Mouse (Mus musculus) thymus, postnatal 14 days (tissue): ENCODE measurements around the gene Ifitm5.
A peak's percentile ranks its signal among the peaks of the same experiment; 100 is the strongest.

Experiments used
- DNase-seq: peaks from one replicate; pipeline ENCODE4 v3.0.0; 2021

The Ifitm5 gene

GRCm38 (mm10) chr7:140939669-140940171 is 10.4 kb downstream of the Ifitm5 start:
- no peak for DNase-seq

DNA sequence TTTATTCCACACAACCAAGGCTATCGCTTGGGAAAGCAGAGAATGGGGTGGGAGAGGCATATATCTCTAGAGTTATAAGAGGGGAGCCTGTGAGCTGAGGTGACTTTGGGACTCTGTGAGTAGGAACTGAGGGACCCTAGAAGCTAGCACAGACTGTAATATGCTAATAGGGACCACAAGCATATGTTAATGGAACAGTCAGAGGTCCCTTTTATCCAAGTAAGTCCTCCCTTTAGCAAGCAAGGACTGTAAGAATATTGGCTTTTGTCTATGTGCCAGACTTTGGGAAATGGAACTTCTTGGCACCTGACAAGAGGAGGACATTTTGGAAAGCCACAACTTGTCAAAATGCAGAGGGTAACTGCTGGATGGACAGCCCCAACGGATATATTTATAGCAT is 11.2 kb downstream of the Ifitm5 start:
- no peak for DNase-seq

- DNase-seq, result peak; percentile 38
Measured at GRCm38 (mm10) chr7:140938436-140938835, 11.7 kb downstream of the Ifitm5 start.

DNA sequence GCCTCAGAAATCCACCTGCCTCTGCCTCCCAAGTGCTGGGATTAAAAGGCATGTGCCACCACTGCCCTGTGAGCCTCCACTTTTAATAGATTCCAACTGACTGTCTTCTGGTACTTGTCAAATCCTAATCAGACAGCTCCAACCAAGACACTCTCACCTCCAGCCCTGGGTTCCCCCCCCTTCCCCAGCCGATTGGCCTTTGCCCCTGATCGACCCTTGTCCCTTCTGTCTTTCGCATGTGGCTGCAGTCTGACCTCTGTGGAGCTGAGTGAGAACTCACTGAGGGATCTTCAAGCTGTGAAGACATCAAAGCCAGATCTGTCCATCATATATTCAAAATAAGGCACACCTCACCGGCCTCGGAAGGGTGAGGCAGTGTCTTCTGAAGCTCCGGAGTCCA is 22.9 kb downstream of the Ifitm5 start:
- DNase-seq, result no peak

GRCm38 (mm10) chr7:140923070-140923775 is 26.9 kb downstream of the Ifitm5 start:
- DNase-seq, result no peak

- no peak for DNase-seq
Measured at GRCm38 (mm10) chr7:140922398-140923069, 27.6 kb downstream of the Ifitm5 start.

DNA sequence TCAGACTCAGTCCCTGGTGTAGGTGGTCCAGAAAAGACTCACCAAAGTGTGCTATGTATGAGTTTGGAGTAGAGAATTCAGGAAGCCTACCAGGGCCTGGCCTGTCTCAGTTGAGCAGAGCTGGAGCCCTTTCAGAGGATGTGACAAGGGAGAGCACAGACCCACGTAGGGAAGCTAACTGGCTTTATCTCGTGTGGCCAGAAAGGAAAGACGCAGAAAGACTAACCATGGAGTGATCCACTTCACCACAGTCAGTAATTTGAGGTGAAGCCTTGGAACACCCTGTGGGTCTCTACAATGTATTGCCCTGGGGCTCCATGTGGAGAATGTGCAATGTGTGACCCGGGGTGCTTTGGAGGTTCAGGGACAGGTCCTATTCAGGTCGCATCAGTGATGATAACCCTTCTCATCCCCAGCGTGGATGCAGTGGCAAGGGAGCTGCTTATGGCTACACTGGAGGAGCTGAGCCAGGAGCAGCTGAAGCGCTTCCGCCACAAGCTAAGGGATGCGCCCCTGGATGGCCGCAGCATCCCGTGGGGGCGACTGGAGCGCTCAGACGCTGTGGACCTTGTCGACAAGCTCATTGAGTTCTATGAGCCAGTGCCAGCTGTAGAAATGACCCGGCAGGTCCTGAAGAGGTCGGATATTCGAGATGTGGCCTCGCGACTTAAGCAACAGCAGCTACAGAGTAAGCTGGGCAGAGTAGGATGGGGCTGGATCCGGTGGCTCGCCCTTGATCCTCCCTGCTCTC is 28.7 kb downstream of the Ifitm5 start:
- DNase-seq, result no peak

GRCm38 (mm10) chr7:140920418-140921029 is 29.6 kb downstream of the Ifitm5 start, which contains the start of gene Nlrp6:
TSS of gene Nlrp6 (plus strand) at chr7:140920902.
- no peak for DNase-seq

DNA sequence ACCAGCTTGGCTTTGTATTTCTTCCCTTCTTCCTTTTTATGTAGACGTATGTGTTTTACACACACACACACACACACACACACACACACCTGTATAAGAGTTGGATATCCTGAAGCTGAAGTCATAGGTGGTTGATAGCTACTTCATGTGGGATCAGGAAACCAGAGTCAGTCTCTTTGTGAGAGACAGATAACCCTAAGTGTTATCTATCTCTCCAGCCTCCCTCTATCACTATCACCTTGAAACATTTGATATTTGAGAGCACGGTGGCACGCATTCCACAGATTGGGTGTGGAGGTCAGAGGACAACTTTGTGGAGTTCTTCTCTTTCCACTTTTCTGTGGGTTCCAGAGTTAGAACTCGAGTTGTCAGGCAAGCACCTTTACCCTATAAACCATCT is 30.2 kb downstream of the Ifitm5 start:
- no peak for DNase-seq

DNA sequence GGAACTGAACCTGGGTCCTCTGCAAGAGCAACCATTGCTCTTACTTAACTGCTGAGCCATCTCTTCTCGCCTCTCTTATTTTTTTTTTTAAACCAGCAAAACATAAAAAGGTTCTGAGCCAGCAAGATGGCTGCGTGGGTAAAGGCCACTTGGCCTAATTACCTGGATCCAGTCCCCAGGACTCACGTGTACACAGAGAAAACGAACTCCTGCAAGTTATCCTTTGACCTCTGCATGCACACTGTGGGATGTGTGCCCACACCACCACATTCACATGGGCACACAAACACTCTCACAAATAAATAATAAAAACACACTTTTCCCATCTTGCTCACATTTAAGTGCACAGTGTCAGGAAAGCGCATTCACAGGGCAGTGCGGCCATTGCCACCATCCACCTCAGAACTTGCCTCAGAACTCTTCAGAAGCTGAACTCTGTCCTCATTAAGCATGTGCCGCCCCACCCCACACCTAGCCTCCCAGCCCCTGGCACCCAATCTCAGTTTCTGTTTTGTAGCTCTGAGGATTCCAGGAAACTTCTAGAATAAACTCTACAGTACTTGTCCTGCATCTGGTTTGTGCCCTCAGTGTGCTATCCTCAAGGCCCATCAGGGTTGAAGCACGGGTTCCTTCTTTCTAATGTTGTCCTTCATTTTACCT is 35.9 kb downstream of the Ifitm5 start:
- no peak for DNase-seq

DNA sequence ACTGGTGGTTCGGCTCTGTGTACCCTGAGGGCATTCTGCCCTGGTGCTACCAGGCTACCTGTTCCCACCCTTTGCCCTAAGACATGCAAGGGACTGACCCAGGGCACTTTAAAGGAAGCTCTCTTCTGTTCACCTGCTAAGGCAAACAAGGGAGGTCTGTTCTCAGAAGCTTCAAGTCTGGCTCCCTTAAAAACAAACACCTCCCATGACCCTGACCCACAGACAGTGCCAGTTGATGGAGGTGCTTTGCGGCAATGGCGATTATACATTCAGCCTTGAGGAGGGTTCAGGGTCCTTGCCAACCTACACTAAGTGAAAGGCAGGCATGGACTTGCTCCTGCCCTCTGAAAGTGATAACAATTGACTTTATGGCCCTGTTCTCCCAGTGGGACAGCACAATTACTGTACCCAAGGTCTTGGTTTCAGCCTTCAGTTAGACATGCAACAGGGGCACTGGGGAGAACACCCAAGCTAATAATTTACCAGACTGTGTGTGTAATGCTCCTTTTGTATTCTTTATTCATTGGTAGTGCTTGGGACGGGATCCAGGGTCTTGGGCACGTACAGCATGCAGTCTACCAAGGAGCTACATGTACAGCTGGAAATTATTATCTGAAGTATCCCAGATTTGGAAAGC is 37.1 kb downstream of the Ifitm5 start:
- no peak for DNase-seq

DNA sequence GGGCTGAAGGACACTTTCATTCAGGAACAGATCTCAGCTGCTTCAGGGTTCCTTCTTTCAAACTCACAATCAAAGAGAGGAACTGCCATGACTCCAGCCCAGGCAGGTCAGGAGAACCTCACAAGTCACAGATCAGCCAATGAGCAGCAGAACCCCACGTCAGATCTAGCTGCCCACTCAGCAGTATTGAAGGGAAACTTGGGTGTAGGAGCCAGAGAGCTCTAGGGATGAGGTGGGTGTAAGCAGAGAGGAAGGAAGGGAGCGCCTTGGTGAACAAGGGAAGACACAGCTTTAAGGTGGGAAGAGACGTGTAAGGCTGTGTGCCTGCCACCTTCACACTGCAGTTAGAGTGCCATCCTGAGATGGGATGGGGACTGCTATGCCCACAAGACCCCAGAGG is 37.8 kb downstream of the Ifitm5 start:
- no peak for DNase-seq

DNA sequence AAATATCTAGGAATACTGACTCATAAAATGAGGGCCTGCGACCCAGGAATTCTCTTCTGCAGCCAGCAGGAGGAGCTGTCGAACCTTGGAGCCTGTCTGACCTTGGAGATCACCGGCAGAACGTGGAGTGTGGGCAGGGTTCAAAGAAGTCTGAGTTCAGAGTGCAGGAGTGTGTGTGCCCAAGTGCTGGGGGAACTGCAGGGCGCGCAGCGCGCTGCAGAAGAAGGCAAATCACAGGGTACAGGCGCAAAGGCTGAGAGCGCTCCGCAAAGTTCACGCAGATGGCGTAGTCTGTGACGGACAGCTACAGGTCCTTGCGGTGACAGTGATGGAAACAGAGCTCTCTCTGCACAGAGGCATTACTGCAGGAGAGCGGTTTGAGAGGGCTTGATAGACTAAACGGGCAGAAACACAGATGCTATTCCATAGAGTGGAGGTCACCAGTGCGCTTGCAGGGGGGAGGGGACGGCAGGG is 41.4 kb downstream of the Ifitm5 start:
- peak; percentile 82 for DNase-seq

GRCm38 (mm10) chr7:140908181-140908580 is 41.9 kb downstream of the Ifitm5 start:
- no peak for DNase-seq

DNA sequence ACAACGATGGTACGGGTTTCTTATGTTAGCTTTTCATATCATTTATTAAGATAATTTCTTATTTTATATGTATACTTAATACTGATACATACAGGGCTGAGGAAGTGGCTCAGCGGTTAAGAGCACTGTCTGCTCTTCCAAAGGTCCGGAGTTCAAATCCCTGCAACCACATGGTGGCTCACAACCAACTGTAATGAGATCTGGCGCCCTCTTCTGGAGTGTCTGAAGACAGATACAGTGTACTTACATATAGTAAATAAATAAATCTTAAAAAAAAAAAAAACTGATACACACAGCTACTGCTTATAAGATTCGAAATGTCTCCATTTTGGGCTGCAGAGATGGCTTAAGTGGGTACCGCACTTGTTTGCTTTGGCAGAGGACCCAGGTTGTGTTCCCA is 42.4 kb downstream of the Ifitm5 start:
- DNase-seq, result no peak

GRCm38 (mm10) chr7:140907131-140907530 is 43.0 kb downstream of the Ifitm5 start:
- no peak for DNase-seq

- DNase-seq, result no peak
Measured at GRCm38 (mm10) chr7:140905642-140906081, 44.4 kb downstream of the Ifitm5 start.

DNA sequence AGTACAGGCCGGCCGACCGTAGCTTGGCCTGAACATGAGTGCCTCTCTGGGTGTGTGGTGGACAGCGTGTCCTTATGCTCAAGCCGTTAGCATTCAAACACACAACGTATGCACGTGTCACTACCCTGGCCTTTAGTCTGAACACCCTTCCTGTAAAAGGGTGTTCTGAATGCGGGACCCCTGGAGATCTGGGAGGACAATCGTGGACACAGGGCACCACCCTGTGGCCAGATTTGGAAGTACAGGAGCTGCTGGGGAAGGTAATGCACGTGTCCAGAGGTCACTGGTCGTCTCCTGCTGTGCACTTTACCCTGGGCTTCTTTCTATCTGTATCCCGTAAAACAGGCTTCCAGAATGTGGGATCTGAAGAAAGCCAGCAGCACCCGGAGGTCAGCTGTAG is 46.9 kb downstream of the Ifitm5 start:
- DNase-seq, result peak; percentile 82

- DNase-seq, result no peak
Measured at GRCm38 (mm10) chr7:140902036-140902875, 47.8 kb downstream of the Ifitm5 start.

- no peak for DNase-seq
Measured at GRCm38 (mm10) chr7:140900220-140900619, 49.9 kb downstream of the Ifitm5 start, which contains the start of gene Cox8b. TSS of gene Cox8b (minus strand) at chr7:140900446.

DNA sequence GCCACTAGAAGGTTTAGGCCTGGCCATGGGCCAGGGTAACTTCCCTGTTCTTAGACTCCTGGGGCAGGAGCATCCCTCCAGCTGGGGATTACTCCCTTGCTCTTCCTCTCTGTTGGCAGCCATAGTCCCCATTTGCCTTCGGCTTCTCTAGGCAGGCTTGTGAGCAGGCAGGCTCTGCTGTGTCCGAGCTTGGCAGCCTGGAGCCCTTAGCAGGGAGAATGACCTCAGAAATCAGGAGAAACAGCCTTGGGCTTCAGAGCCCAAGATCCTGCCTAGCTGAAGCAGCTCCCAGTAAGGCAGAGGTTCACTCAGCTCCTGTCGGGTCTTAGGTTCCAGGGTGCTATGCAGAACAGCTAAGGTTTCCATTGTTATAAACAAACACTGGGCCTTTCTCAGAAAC is 51.0 kb downstream of the Ifitm5 start:
- DNase-seq, result no peak
